Mouse (Mus musculus) lung, postnatal 14 days (tissue): ENCODE data around the gene Aloxe3.

Experiments used
- DNase-seq: peaks from one replicate; pipeline ENCODE4 v3.0.0; 2021

Gene Aloxe3

DNA sequence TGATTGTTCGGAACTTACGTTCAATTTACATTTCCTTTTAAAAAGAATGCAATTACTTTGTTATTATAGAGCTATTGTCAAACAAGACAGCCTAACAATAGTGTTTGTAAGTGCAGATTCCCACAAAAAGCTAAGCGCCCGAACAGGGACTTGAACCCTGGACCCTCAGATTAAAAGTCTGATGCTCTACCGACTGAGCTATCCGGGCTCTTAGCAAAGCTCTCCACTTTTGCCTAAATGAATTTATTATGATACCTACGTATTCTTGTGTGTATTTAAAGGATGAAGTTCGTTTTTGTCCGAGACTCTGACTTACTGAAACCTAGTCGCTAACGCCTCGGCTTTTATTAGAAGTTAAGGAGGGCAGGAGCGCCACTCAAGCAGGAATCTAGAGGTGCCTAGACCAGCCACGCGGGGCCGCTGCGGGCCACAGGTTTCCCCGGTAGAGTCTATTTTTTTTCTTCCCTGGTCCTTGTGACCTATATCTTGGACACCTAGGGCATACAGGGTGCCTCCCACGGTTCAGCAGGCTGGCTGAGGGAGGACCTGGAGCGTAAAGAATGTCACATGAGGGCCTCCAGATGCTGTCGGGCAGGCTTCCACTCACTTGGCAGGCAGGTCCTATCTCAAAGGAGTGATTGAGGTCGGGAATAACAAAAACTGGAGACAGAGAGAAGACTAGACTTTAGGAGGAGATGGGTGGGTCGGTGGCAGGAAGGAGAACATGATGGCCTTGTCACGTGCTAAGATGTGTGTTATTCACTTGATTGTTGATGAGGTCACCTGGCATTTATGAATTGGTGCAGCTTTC, 450 bp upstream of the Aloxe3 start:
- peak; percentile 85 for DNase-seq

DNA sequence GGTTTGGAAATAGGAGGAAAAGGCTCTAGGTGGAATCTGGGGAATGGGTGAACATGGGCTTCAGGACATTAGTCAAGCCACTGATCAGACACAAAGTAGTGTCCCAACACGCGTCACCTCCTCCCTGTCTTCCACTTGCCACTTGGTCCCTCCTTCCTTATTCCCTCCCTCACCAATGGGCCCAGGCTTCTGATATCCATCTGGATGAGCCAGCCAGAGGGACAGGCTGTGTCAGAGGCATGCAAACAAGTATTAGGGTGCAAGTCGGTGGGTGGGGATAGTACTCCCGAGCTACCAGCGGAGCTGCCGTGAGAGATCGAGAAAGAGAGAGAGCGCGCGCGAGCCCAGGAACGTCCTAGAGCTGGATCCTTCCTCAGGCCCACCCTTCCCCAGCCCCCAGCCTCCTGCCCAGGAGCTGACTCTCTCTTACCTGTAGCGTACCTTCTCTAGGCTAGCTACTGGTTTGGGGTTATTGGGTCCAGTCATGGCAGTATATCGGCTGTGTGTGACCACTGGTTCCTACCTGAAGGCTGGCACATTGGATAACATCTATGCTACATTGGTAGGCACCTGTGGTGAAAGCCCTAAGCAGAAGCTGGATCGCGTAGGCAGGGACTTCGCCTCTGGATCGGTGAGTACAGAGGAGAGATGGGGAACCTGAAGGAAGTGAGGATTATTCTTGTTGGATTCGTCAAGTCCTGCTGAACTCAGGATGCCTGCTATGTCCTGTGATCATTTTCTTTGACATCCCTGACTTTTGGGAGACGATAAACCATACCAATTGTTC, 416 bp downstream of the Aloxe3 start:
- no peak for DNase-seq

DNA sequence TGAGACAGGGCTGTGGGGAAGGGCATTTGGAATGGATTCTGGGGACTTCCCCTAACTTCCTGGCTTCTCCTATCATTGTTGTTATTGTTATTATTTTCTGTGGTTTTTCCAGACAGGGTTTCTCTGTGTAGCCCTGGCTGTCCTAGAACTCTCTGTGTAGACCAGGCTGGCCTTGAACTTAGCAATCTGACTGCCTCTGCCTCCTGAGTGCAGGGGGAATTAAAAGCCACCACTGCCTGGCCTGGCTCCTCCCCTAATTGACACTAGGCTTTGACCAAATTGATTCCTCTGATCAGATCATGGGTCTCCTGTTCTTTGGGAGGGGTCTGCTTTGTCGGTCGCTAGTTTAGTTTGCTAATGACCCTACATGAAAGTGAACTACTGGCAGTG, 1.0 kb downstream of the Aloxe3 start:
- no peak for DNase-seq

DNA sequence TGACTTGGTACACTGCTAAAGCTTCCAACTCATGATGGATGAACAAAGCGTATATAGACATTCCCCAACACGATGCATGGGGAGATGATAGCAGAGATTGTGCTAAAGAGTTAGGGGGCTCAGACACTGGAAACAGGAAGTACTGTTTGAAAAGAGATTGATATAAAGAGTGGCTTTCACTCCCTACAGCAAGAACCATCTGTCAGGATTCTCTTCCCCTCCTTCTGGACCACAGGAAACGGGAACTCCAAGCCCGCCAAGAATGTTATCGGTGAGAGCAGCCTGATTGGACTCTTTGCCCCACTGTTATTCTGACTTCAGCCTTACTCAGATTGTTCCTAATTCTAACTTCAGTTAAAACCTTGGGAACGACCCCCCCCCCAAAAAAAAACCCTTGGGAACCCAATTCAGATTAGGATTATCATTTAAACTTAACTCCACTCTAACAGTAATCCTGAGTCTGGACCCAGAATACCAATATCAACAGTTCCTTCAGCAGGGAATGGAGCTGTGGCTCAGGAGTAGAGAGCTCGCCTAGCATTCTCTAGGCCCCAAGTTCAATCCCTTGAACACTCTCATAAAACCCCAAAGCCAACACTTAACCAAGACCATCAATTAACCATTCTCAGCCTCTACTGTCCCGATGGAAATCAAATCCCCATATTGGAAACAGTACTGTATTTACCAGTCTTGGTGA, 2.9 kb downstream of the Aloxe3 start:
- DNase-seq, result no peak

DNA sequence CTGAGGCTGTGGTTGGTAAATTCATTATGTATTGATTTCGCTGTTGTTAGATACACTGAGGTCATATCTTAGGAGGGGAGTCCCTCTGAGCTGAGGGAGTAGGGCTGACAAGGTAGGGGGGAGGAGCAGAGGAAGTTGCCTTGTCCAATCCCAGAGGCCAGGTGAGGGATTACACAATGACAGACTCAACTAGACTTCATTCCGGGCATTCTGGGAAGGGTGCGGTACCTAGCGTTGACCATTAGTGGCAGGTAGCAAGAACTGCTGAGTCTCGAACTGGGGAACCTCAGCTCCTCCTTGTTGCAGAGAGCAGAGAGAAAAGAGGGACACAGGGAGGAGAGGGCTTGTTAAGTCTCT, 7.8 kb downstream of the Aloxe3 start:
- no peak for DNase-seq

DNA sequence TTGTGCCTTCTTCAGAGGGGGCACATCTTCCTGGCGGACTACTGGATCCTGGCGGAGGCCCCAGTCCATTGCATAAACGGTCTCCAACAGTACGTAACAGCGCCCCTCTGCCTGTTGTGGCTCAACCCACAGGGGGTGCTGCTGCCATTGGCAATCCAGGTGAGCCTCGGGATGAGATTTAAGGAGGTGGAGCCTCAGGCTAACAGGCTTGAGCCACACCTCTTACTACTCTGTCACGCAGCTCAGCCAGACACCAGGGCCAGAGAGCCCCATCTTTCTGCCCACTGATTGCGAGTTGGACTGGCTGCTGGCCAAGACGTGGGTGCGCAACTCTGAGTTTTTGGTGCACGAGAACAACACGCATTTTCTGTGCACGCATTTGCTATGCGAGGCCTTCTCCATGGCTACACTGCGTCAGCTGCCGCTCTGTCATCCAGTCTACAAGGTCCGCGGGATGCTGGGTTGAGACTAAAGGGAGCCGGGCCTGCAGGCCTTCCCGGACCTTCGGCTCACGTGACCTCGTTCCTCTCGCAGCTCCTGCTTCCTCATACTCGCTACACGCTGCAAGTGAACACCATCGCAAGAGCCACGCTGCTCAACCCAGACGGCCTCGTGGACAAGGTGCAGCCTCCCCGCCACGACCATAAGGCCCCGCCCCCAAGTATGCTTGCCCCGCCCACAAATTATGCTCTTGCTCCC, 8.4 kb downstream of the Aloxe3 start:
- DNase-seq, result peak; percentile 65

DNA sequence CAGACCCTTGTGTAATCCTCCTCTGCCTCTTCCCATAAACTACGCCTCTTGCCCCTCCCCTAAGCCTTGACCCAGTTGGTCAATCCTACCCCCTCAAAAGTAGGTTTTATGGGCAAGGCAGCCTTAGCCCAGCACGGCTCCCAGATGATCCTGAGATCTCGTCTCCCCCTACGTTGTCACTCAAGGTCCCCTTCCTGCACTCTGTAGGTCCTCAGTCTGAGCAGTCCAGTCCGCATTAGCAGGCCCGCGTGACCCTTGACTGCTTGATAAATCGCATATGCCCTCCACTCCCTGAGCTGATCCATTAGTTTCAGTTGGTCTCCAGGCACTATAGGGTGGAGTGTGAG, 8.9 kb downstream of the Aloxe3 start:
- no peak for DNase-seq

DNA sequence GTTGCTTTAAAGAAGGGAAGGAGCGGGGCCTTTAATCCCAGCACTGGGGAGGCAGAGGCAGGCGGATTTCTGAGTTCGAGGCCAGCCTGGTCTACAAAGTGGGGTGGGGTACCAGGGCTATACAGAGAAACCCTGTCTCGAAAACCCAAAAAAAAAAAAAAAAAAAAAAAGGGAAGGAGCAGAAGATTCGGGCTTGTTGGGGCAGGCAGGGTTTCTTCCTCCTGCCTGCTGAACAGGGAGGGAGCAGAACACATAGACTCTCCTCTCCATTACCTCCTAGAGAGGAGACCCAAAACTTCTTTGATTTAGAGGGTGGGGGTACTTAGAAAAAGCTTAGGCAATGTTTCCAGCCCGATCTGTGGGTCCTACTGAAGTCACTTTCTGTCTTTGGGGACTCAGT, 9.7 kb downstream of the Aloxe3 start:
- DNase-seq, result no peak

GRCm38 (mm10) chr11:69147546-69147945, 21.9 kb downstream of the Aloxe3 start:
- DNase-seq, result no peak

DNA sequence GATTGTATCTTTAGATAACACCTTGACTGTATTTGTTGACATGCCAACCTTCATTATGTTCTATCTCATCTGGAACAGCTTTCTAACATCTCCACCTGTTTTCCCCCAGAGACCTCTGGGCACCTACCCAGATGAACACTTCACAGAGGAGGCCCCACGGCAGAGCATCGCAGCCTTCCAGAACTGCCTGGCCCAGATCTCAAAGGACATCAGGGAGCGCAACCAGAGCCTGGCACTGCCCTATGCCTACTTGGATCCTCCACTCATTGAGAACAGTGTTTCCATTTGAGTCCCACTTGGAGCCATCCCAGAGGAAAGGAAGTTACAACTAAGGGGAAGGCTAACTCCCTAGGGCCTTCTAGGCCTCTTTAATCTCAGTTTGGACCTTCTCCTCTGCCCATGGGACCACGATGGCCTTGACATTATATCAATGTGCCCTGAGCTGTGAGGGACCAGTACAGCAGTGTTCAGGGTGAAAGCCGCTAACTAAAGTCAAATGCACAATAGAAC, 22.8 kb downstream of the Aloxe3 start:
- no peak for DNase-seq

GRCm38 (mm10) chr11:69149728-69150127, 24.0 kb downstream of the Aloxe3 start:
- DNase-seq, result no peak

DNA sequence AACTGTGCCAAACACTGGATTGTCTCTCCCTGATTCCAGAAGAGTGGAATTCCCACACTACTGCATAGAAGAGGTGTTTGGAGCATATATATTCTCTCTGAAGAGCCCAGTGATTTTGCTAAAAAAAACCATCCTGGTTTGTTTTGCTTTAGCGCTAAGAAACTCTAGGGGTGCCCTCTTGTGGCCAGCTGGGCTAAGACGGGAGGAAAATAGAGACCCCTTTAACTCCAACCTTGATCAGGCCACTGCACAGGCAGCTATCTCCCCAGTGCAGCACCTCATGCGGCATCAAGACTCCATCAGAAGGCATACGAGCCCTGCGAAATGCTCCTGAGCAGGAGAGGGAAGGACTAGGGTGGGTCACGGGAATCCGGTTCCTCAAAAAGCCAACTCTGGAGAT, 24.7 kb downstream of the Aloxe3 start:
- DNase-seq, result peak; percentile 81

DNA sequence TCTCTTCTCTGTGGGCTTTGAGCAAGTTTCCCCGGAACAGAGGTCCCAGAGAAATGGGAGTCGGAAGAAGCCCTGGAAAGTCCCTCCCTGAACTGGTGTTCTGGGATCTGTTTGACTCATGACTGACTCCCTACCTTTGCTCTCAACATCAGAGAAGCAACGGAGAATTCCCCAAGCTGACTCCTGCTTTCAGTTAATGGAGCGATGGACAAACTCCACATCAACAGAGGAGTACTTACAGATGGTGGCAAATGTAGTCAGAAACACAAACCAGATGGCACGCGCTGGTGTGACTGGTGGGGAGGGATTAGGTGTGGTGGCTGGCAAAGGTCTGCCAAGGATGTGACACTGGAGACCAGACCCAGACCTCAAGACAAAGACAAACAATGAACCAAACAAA, 25.3 kb downstream of the Aloxe3 start:
- no peak for DNase-seq

DNA sequence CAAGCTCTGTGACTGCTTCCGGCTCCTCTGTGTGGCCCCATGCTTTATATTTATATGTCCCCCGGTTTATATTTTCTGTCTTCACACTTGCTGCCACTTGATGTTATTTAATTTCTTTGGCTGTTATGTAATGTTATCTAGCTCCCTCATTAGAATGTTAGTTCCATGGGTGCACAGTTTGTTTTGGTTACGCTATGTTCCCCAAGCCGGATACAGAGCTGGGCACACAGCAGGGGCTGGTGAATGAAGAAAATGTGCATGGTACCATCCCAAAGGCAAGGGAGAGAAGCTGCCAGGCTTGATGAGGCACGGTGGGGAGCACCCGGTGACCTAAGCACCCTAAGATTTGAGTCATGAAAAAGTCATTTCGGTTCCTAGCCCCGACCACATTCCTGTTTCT, 28.1 kb downstream of the Aloxe3 start:
- no peak for DNase-seq

DNA sequence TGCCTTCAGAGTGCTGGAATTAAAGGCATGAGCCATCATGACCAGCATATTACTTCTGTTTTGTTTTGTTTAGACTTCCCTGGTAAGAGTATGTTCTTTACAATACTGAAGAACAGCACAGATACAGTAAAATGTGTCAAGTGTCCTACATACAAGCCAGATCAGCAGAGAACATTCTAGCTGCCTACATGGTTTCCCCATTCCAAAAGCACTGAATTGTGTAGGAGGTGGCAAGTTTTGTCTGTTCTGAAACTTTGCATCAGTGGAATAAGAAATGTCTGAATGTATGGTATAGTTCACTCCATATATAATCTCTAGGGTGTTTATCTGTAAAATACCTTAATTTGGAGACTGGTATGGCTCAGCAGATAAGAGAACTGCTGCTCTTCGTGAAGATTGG, 29.7 kb downstream of the Aloxe3 start:
- DNase-seq, result no peak

DNA sequence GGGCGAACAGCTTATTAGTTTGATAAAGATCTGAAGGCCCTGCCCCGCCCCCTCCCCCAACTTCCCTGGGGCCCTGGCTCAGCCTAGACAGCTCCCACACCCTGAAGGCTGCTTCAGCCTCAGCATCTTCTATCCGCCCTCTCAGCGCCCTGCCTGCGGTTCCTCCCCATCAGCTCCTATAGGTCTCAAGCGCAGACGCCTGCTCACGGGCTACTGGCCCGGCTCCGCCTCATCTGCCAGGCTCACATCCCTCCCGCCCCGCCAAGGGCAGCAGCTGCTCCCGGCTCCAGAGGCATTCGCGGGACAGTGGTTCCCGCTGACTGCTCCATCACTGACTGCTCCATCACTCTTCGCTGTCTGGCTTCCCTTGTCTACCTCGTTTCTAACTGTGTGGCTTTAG, 31.1 kb downstream of the Aloxe3 start, which contains the start of gene Alox12b:
TSS of gene Alox12b (plus strand) at position 190 of the 400 bp plus-strand sequence.
- DNase-seq, result no peak

- no peak for DNase-seq
These were observed 43.6 kb downstream of the Aloxe3 start for GRCm38 (mm10) chr11:69169313-69169712.

GRCm38 (mm10) chr11:69171626-69172025, 45.9 kb downstream of the Aloxe3 start:
- DNase-seq, result peak; percentile 70

- no peak for DNase-seq
These were observed 46.9 kb downstream of the Aloxe3 start for GRCm38 (mm10) chr11:69172606-69173005.

- no peak for DNase-seq
These were observed 49.0 kb downstream of the Aloxe3 start for GRCm38 (mm10) chr11:69174722-69175121.

- DNase-seq, result no peak
These were observed 52.8 kb downstream of the Aloxe3 start for GRCm38 (mm10) chr11:69178525-69178924.

- DNase-seq, result no peak
These were observed 53.8 kb downstream of the Aloxe3 start for GRCm38 (mm10) chr11:69179512-69179911.

DNA sequence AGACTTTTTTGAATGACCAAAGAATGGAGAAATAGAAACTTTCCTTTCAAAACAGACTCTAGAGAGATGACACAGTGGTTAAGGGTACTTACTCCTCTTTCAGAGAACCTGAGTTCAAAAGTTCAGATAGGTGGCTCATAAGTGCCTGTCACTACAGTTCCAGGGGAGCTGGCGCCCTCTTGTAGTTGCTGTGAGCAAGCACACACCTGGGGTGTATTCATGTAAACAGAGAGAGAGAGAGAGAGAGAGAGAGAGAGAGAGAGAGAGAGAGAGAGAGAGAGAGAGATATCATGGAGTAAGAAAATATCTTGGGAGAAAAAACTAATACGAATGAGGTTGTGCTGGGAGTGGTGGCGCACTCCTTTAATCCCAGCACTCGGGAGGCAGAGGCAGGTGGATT, 54.4 kb downstream of the Aloxe3 start:
- DNase-seq, result no peak
